Mouse (Mus musculus) kidney, adult 11 months (tissue): ENCODE results near the gene Ndufa10.

Experiments used
- DNase-seq: peaks from one replicate; pipeline ENCODE4 v3.0.0; 2022

Ndufa10 gene

DNA sequence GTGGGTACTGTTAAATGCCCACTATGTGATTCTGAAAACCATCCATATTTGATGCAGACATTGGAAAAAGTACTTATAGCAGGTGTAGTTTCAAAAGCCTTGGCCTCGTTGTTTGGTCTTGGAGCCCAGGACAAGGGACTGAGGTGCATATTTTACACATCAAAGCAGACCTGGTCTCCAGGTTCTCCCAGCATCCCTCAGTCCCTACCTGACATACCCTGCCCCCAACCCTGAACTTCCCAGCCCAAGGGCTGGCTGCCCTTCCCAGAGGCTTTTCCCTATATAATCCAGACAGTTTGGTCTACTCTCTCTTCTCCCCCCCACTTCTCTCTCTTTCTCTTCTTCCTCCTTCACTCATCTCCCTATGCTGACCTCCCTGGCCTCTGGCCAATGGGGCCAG is 42.7 kb downstream of the Ndufa10 start:
- DNase-seq, result no peak

GRCm38 (mm10) chr1:92424714-92425113 is 48.9 kb downstream of the Ndufa10 start:
- no peak for DNase-seq

GRCm38 (mm10) chr1:92405131-92405530 is 68.5 kb downstream of the Ndufa10 start:
- no peak for DNase-seq

GRCm38 (mm10) chr1:92400556-92400955 is 73.1 kb downstream of the Ndufa10 start:
- DNase-seq, result no peak

DNA sequence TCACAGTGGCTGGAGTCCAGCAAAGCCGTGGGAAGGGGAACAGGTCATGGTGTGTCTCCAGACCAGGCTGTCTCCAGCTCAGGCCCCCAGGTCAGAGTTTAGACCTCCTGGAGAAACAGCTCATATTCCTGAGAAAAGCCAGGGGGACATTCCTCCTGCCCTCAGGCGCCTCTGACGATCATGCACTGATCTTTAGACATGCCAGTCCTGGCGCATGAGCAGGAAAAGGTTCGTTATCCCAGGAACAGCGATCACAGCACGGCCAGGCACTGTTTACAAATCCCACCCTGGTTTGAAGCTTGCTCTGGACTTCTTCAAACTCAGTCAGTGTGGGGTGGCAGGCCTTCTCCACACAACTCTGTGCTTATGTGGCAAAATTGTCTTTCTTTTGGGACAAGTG is 75.1 kb downstream of the Ndufa10 start:
- no peak for DNase-seq

- DNase-seq, result no peak
Observed at GRCm38 (mm10) chr1:92397511-92398051, 76.1 kb downstream of the Ndufa10 start.

GRCm38 (mm10) chr1:92394279-92394678 is 79.4 kb downstream of the Ndufa10 start:
- no peak for DNase-seq

DNA sequence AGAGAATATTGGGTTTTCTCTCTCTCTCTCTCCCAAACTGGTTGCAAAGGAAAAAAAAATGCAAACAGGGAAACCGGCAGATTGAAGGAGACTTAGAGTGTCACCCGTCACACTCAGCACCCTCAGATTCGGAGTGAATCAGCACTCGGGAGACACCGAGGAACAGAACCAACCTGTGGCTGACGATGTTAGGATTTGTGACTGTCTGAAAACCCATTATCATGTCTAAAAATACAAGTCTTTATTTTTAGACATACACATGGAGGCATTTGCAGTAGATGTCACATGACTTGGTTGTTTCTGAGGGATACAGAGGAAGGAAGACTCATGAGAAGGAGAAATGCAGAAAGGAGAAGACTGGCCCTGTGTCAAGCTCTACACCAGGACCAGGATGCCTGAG is 80.5 kb downstream of the Ndufa10 start:
- DNase-seq, result no peak
